Mouse (Mus musculus) mouse embryonic stem cell (cell line): ENCODE data around the gene Fgfr2.

Experiments used
- in situ Hi-C, 2 experiments: fragments of 300-500 bp; cut with MboI; formaldehyde crosslinking; loops; 1 replicate in 1 of 2; 3 replicates in 1 of 2; pipeline ENCODE4 v1.14.3; 2019 to 2020; ENCODE audit warnings: low sequenced_read_pairs in 2 of 2, low pct_unique_long_range_greater_than_20kb in 1 of 2, mixed read lengths in 1 of 2; ENCODE audit not compliant: unreplicated experiment in 1 of 2

Fgfr2 gene

GRCm38 (mm10) chr7:130121507-130121906 lies 3001.6 kb downstream of the Fgfr2 start:
- in situ Hi-C loops = no loop called here

GRCm38 (mm10) chr7:130119466-130119865 lies 3003.7 kb downstream of the Fgfr2 start:
- in situ Hi-C loops = no loop called here

GRCm38 (mm10) chr7:130118726-130119125 lies 3004.4 kb downstream of the Fgfr2 start:
- in situ Hi-C loops = no loop called here

- in situ Hi-C loops = no loop called here
These were observed 3005.6 kb downstream of the Fgfr2 start for GRCm38 (mm10) chr7:130117466-130118123.

- in situ Hi-C loops = no loop called here
These were observed 3008.7 kb downstream of the Fgfr2 start for GRCm38 (mm10) chr7:130114436-130114835.
